Mouse (Mus musculus) CH12.LX (cell line): ENCODE measurements at regions not wholly inside any gene's neighbourhood (a gene's known extent, or its start where the extent isn't known, plus 50 kb on each side); places are given as distances from the start of the nearest gene placed in this dataset.

Experiments
- DNase-seq: peaks from one replicate; pipeline ENCODE4 v3.0.0-alpha.2; 2013; ENCODE audit errors: extremely low read depth
- H3K27ac ChIP-seq: 2 replicates; pipeline ENCODE4 v1.5.1; 2012; ENCODE audit warnings: low read depth, mild to moderate bottlenecking, control low read depth, moderate library complexity; ENCODE audit not compliant: insufficient read depth
- H3K27me3 ChIP-seq: replicated peaks from 2 replicates; pipeline ENCODE3; 2012; ENCODE audit warnings: inconsistent platforms
- H3K36me3 ChIP-seq, 2 experiments: replicated peaks in 1 of 2; 2 replicates each; pipeline versions ENCODE3 to v1.6.1; 2012; ENCODE audit warnings: inconsistent platforms in 1 of 2, low read length in 1 of 2, mild to moderate bottlenecking in 1 of 2, mixed read lengths in 1 of 2, moderate library complexity in 1 of 2; ENCODE audit not compliant: control insufficient read depth in 1 of 2, insufficient read depth in 1 of 2
- H3K4me1 ChIP-seq, 2 experiments: 2 replicates each; pipeline ENCODE4 v1.6.1; 2012; ENCODE audit warnings: inconsistent platforms in 1 of 2, moderate library complexity in 1 of 2; ENCODE audit not compliant: insufficient read depth in 2 of 2, control insufficient read depth in 1 of 2
- H3K4me2 ChIP-seq: 2 replicates; pipeline ENCODE4 v1.6.1; 2012; ENCODE audit warnings: low read depth, mild to moderate bottlenecking, control low read depth; ENCODE audit not compliant: poor library complexity, insufficient read depth, severe bottlenecking
- H3K4me3 ChIP-seq, 3 experiments: fragments of 150-350 bp in 1 of 3; sonication (generic) in 1 of 3; replicated peaks in 1 of 3; 2 replicates each; pipeline versions ENCODE3 to v1.5.1; 2011 to 2012; ENCODE audit warnings: low read depth in 2 of 3, low read length in 2 of 3, mild to moderate bottlenecking in 2 of 3, moderate library complexity in 2 of 3, control low read depth in 1 of 3, improper control_type of control experiment in 1 of 3, inconsistent platforms in 1 of 3, mixed read lengths in 1 of 3; ENCODE audit not compliant: poor library complexity in 1 of 3
- H3K79me2 ChIP-seq: replicated peaks from 2 replicates; pipeline ENCODE4 v1.6.1; 2012; ENCODE audit warnings: mild to moderate bottlenecking, moderate library complexity; ENCODE audit not compliant: control insufficient read depth, poor library complexity, insufficient read depth, severe bottlenecking; ENCODE audit errors: extremely low read depth
- H3K9ac ChIP-seq: 2 replicates; pipeline ENCODE4 v1.6.1; 2012; ENCODE audit warnings: low read depth, mild to moderate bottlenecking, control low read depth, moderate library complexity; ENCODE audit not compliant: insufficient read depth
- H3K9me3 ChIP-seq: replicated peaks from 2 replicates; pipeline ENCODE3; 2012; ENCODE audit warnings: low read length, inconsistent platforms, mixed read lengths
- CHD1 ChIP-seq: IDR thresholded peaks from 2 replicates; pipeline ENCODE4 v1.6.1; 2012; ENCODE audit warnings: low read depth, low read length, improper control_type of control experiment, inconsistent platforms
- CTCF ChIP-seq, 2 experiments: IDR thresholded peaks in 1 of 2; conservative IDR thresholded peaks in 1 of 2; 2 replicates each; pipeline ENCODE4 v1.5.1; 2011 to 2012; ENCODE audit warnings: low read depth in 2 of 2, low read length in 2 of 2, improper control_type of control experiment in 1 of 2, inconsistent platforms in 1 of 2, mild to moderate bottlenecking in 1 of 2, moderate library complexity in 1 of 2
- ELF1 ChIP-seq: IDR thresholded peaks from 2 replicates; pipeline ENCODE4 v1.6.1; 2014; ENCODE audit warnings: low read depth, mild to moderate bottlenecking, inconsistent platforms, low read length, improper control_type of control experiment
- IRF4 ChIP-seq: IDR thresholded peaks from 2 replicates; pipeline ENCODE4 v1.6.1; 2014; ENCODE audit warnings: low read depth, mild to moderate bottlenecking, inconsistent platforms, low read length, improper control_type of control experiment
- JUN ChIP-seq: IDR thresholded peaks from 2 replicates; pipeline ENCODE4 v1.6.1; 2011; ENCODE audit warnings: low read depth, mild to moderate bottlenecking, low read length, improper control_type of control experiment, moderate library complexity; ENCODE audit not compliant: insufficient read depth
- MEF2A ChIP-seq: IDR thresholded peaks from 2 replicates; pipeline ENCODE4 v1.6.1; 2014; ENCODE audit warnings: low read depth, mild to moderate bottlenecking, inconsistent platforms, low read length, improper control_type of control experiment, borderline replicate concordance
- MXI1 ChIP-seq: IDR thresholded peaks from 2 replicates; pipeline ENCODE4 v1.6.1; 2011; ENCODE audit warnings: mild to moderate bottlenecking, low read depth, low read length, improper control_type of control experiment
- NELFE ChIP-seq: IDR thresholded peaks from 2 replicates; pipeline ENCODE4 v1.6.1; 2011; ENCODE audit warnings: low read depth, low read length, improper control_type of control experiment
- POLR2A ChIP-seq: IDR thresholded peaks from 2 replicates; pipeline ENCODE4 v1.6.1; 2011; ENCODE audit warnings: low read depth, mild to moderate bottlenecking, improper control_type of control experiment, low read length
- POLR2AphosphoS2 ChIP-seq: IDR thresholded peaks from 2 replicates; pipeline ENCODE4 v1.6.1; 2011; ENCODE audit warnings: low read depth, low read length, improper control_type of control experiment
- SMC3 ChIP-seq: IDR thresholded peaks from 2 replicates; pipeline ENCODE4 v1.6.1; 2011; ENCODE audit warnings: low read depth, low read length, improper control_type of control experiment
- TBP ChIP-seq: conservative IDR thresholded peaks from 2 replicates; pipeline ENCODE4 v1.6.1; 2011; ENCODE audit warnings: low read depth, low read length, improper control_type of control experiment
- TCF12 ChIP-seq: IDR thresholded peaks from 2 replicates; pipeline ENCODE4 v1.6.1; 2014; ENCODE audit warnings: low read depth, mild to moderate bottlenecking, inconsistent platforms, low read length, improper control_type of control experiment
- USF2 ChIP-seq: conservative IDR thresholded peaks from 2 replicates; pipeline ENCODE4 v1.6.1; 2011; ENCODE audit warnings: low read depth, low read length, improper control_type of control experiment
- ZC3H11A ChIP-seq: IDR thresholded peaks from 2 replicates; pipeline ENCODE4 v1.6.1; 2012; ENCODE audit warnings: low read depth, mild to moderate bottlenecking, inconsistent platforms, low read length, improper control_type of control experiment
- ZKSCAN1 ChIP-seq: IDR thresholded peaks from 2 replicates; pipeline ENCODE4 v1.6.1; 2012; ENCODE audit warnings: low read depth, inconsistent platforms, low read length, improper control_type of control experiment, borderline replicate concordance
- ZMIZ1 ChIP-seq: IDR thresholded peaks from 2 replicates; pipeline ENCODE4 v1.6.1; 2012; ENCODE audit warnings: low read depth, mild to moderate bottlenecking, inconsistent platforms, low read length, improper control_type of control experiment
- ZNF384 ChIP-seq: IDR thresholded peaks from 2 replicates; pipeline ENCODE4 v1.6.1; 2012; ENCODE audit warnings: low read depth, low read length, improper control_type of control experiment, inconsistent platforms
- dilution Hi-C: fragments of 300-500 bp; cut with MboI; formaldehyde crosslinking; loops from 2 replicates; pipeline ENCODE4 v1.14.3; 2020; ENCODE audit warnings: low sequenced_read_pairs; ENCODE audit not compliant: extremely low pct_unique_long_range_greater_than_20kb, extremely low pct_ligation_motif_present
- in situ Hi-C: fragments of 300-500 bp; cut with MboI; formaldehyde crosslinking; loops from 3 replicates; pipeline ENCODE4 v1.14.3; 2019; ENCODE audit warnings: low sequenced_read_pairs, low pct_ligation_motif_present, low pct_unique_long_range_greater_than_20kb, mixed read lengths

GRCm38 (mm10) chr1:90495174-90495573 lies 107.6 kb upstream of the Cops8 start:
- dilution Hi-C loops (no loop called here), in situ Hi-C loops (no loop called here)
- H3K4me3 ChIP-seq, result no peak overlapping the region
- peaks cover 11% of the 10 kb centered on the region for H3K9me3 ChIP-seq
- no peaks in the 10 kb centered on the region for H3K27me3 ChIP-seq
- DNase-seq, result no peak
- no peaks in the 10 kb centered on the region for H3K79me2 ChIP-seq
- no peak overlapping the region for H3K27ac ChIP-seq
- TF ChIP-seq CTCF (conservative IDR thresholded peaks at IDR 0.05 in 1 of 2, IDR thresholded peaks at IDR 0.05 in 1 of 2; ENCODE audit: low read depth in 2 of 2, low read length in 2 of 2) (no peak), MEF2A (no peak), ELF1 (no peak), MXI1 (no peak), TCF12 (no peak), USF2 (no peak), ZKSCAN1 (no peak), IRF4 (no peak), ZMIZ1 (no peak), TBP (no peak), SMC3 (no peak)
- H3K36me3 ChIP-seq, result no peaks in the 10 kb centered on the region
- H3K9ac ChIP-seq, result no peak overlapping the region
- H3K4me1 ChIP-seq, result no peaks in the 10 kb centered on the region; a peak in 1 of 4 replicates
- H3K4me2 ChIP-seq, result no peak overlapping the region

DNA sequence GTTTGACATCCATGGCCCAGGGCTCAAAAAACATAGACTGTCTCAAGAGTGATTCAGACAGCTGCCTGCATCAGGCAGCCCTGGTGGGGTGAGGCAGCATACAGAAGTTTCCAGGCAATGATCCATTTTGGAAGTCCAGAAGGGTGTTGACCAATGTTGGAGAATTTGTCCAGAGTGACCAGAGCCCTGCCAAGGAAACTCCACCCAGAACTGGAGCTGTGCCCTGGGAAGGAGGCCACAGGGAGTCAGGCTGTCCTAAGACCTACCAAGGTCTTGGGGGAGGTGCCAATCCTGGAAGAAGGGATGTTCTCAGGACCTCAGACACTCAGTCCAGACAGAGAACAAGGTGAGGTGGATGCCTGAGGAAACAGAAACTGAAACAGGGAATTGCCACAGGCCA lies 105.2 kb upstream of the Cops8 start:
- TF ChIP-seq POLR2AphosphoS2 (no peak), JUN (no peak), ZC3H11A (no peak), NELFE (no peak)
- peaks cover 14% of the 10 kb centered on the region for H3K9me3 ChIP-seq

GRCm38 (mm10) chr1:90501373-90501772 lies 101.4 kb upstream of the Cops8 start:
- dilution Hi-C loops, result no loop called here

More for the DNA sequence above, 105.2 kb upstream of the Cops8 start:
- Histone ChIP-seq H3K27ac (no peak overlapping the region), H3K9ac (no peak overlapping the region), H3K4me3 (no peak overlapping the region), H3K79me2 (no peaks in the 10 kb centered on the region), H3K4me1 (0 out of 4 replicates have a peak, but pooled peaks cover 0 to 3% of the 10 kb centered on the region in 2 experiments), H3K36me3 (no peaks in the 10 kb centered on the region), H3K27me3 (no peaks in the 10 kb centered on the region), H3K4me2 (no peak overlapping the region)
- dilution Hi-C loops, result no loop called here
- DNase-seq, result no peak
- in situ Hi-C loops, result no loop called here

More at GRCm38 (mm10) chr1:90501373-90501772, 101.4 kb upstream of the Cops8 start:
- Histone ChIP-seq H3K9me3 (peaks cover 14% of the 10 kb centered on the region), H3K79me2 (no peaks in the 10 kb centered on the region), H3K4me2 (no peak overlapping the region), H3K9ac (no peak overlapping the region), H3K27ac (no peak overlapping the region), H3K27me3 (no peaks in the 10 kb centered on the region), H3K4me1 (peaks cover 2 to 23% of the 10 kb centered on the region in 2 experiments; a peak in 2 of 4 replicates), H3K36me3 (no peaks in the 10 kb centered on the region), H3K4me3 (no peak overlapping the region)
- TF ChIP-seq POLR2A (no peak), CHD1 (no peak), ZNF384 (no peak)
- in situ Hi-C loops, result no loop called here
- no peak for DNase-seq
